Mouse (Mus musculus) intestine, postnatal 0 days (tissue): ENCODE measurements around the gene Ebf1. TPM values are rescaled to one million over a fixed set of nuclear protein-coding genes. Genes with fewer than 3 reads are reported as not detected.

Experiments used
- ATAC-seq: fragments of 200-750 bp; cut with Nextera tagmentation; 2 replicates; pipeline ENCODE4 v1.8.0; 2017; ENCODE audit warnings: mild to moderate bottlenecking, moderate TSS enrichment, moderate library complexity
- H3K27ac ChIP-seq: fragments of 300-500 bp; sonication (generic); 2 replicates; pipeline ENCODE4 v1.5.1; 2014; ENCODE audit warnings: mild to moderate bottlenecking, low read depth, low read length, moderate library complexity
- H3K27me3 ChIP-seq: fragments of 300-500 bp; sonication (generic); replicated peaks from 2 replicates; pipeline ENCODE4 v1.6.1; 2014; ENCODE audit warnings: low read length, mixed read lengths; ENCODE audit not compliant: control insufficient read depth, insufficient read depth
- H3K36me3 ChIP-seq: fragments of 300-500 bp; sonication (generic); 2 replicates; pipeline ENCODE4 v1.6.1; 2014; ENCODE audit warnings: mild to moderate bottlenecking, moderate library complexity; ENCODE audit not compliant: control insufficient read depth, insufficient read depth
- H3K4me1 ChIP-seq: fragments of 300-500 bp; sonication (generic); replicated peaks from 2 replicates; pipeline ENCODE4 v1.6.1; 2014; ENCODE audit warnings: antibody characterized with exemption, low read length, mixed read lengths; ENCODE audit not compliant: control insufficient read depth, insufficient read depth
- H3K4me2 ChIP-seq: fragments of 300-500 bp; sonication (generic); replicated peaks from 2 replicates; pipeline ENCODE4 v1.6.1; 2014; ENCODE audit warnings: low read depth, mild to moderate bottlenecking, moderate library complexity
- H3K4me3 ChIP-seq: fragments of 300-500 bp; sonication (generic); 2 replicates; pipeline ENCODE4 v1.5.1; 2014; ENCODE audit warnings: low read depth, low read length
- H3K9ac ChIP-seq: fragments of 300-500 bp; sonication (generic); 2 replicates; pipeline ENCODE4 v1.6.1; 2014; ENCODE audit warnings: mild to moderate bottlenecking, low read depth, low read length
- H3K9me3 ChIP-seq: fragments of 300-500 bp; sonication (generic); 2 replicates; pipeline ENCODE4 v1.6.1; 2016; ENCODE audit warnings: mixed run types; ENCODE audit not compliant: control insufficient read depth
- CTCF ChIP-seq: sonication (generic); IDR thresholded peaks from 2 replicates; pipeline ENCODE4 v1.5.1; 2016; ENCODE audit warnings: low read depth, mild to moderate bottlenecking, control low read depth, antibody characterized with exemption, moderate library complexity
- WGBS: fragments of 180-500 bp; shearing (Covaris S2); extraction: QIAGEN DNeasy Blood & Tissue Kit; methylation state at CpG from one replicate; pipeline ENCODE4 v1.1.7; 2014; 5-methylcytosine and 5-hydroxymethylcytosine counted together
- polyA plus RNA-seq: library from polyadenylated mRNA; unstranded; fragments of >200 nt; fragmentation: Nextera tagmentation; extraction: Ambion mirVana; gene quantifications from 2 replicates; pipeline ENCODE4 v1.2.1, GENCODE M21; 2015

Ebf1 gene
- polyA plus RNA-seq, 1 experiment from 2014 or later: 4.0 TPM

- no peak overlapping the region for H3K4me3 ChIP-seq
- no peaks in the 10 kb centered on the region for H3K27me3 ChIP-seq
- no peaks in the 10 kb centered on the region for H3K9me3 ChIP-seq
- no peak overlapping the region for H3K9ac ChIP-seq
- H3K36me3 ChIP-seq: no peaks in the 10 kb centered on the region
- H3K4me2 ChIP-seq: no peak overlapping the region
- no peaks in the 10 kb centered on the region for H3K4me1 ChIP-seq
- no peak for TF ChIP-seq CTCF
- 88% methylated on average over 7 of the region's 7 CpGs for WGBS
- H3K27ac ChIP-seq: no peak overlapping the region
- no peak for ATAC-seq
Measured at GRCm38 (mm10) chr11:44900496-44900895, 283.4 kb downstream of the Ebf1 start.

GRCm38 (mm10) chr11:44901715-44902114 is 284.6 kb downstream of the Ebf1 start:
- H3K27me3 ChIP-seq: no peaks in the 10 kb centered on the region
- no peak overlapping the region for H3K9ac ChIP-seq
- no peaks in the 10 kb centered on the region for H3K4me1 ChIP-seq
- WGBS: 66% methylated on average over 2 of the region's 2 CpGs
- no peaks in the 10 kb centered on the region for H3K36me3 ChIP-seq
- H3K27ac ChIP-seq: no peak overlapping the region
- no peak for TF ChIP-seq CTCF
- H3K9me3 ChIP-seq: no peaks in the 10 kb centered on the region
- no peak for ATAC-seq
- no peak overlapping the region for H3K4me2 ChIP-seq
- no peak overlapping the region for H3K4me3 ChIP-seq

- no peak overlapping the region for H3K9ac ChIP-seq
- no peak for TF ChIP-seq CTCF
- no peak overlapping the region for H3K4me3 ChIP-seq
- H3K4me1 ChIP-seq: no peaks in the 10 kb centered on the region
- WGBS: 38% methylated on average over 6 of the region's 6 CpGs
- no peak overlapping the region for H3K27ac ChIP-seq
- ATAC-seq: no peak
- H3K9me3 ChIP-seq: no peaks in the 10 kb centered on the region
- H3K4me2 ChIP-seq: no peak overlapping the region
- no peaks in the 10 kb centered on the region for H3K27me3 ChIP-seq
- H3K36me3 ChIP-seq: no peaks in the 10 kb centered on the region
Measured at GRCm38 (mm10) chr11:44902165-44902564, 285.0 kb downstream of the Ebf1 start.

GRCm38 (mm10) chr11:44904121-44904520 is 287.0 kb downstream of the Ebf1 start:
- 40% methylated on average over 9 of the region's 9 CpGs for WGBS
- Histone ChIP-seq H3K4me1 (no peaks in the 10 kb centered on the region), H3K27me3 (no peaks in the 10 kb centered on the region), H3K4me2 (no peak overlapping the region), H3K9me3 (no peaks in the 10 kb centered on the region), H3K9ac (no peak overlapping the region), H3K36me3 (no peaks in the 10 kb centered on the region), H3K4me3 (no peak overlapping the region), H3K27ac (no peak overlapping the region)
- ATAC-seq: no peak
- no peak for TF ChIP-seq CTCF

- no peak for TF ChIP-seq CTCF
- no peak overlapping the region for H3K4me3 ChIP-seq
- H3K4me2 ChIP-seq: no peak overlapping the region
- no peaks in the 10 kb centered on the region for H3K9me3 ChIP-seq
- no peak overlapping the region for H3K27ac ChIP-seq
- 40% methylated on average over 5 of the region's 5 CpGs for WGBS
- no peaks in the 10 kb centered on the region for H3K4me1 ChIP-seq
- H3K9ac ChIP-seq: no peak overlapping the region
- no peaks in the 10 kb centered on the region for H3K27me3 ChIP-seq
- no peaks in the 10 kb centered on the region for H3K36me3 ChIP-seq
- ATAC-seq: no peak
Measured at GRCm38 (mm10) chr11:44906456-44906855, 289.3 kb downstream of the Ebf1 start.

GRCm38 (mm10) chr11:44911765-44912164 is 294.6 kb downstream of the Ebf1 start:
- H3K36me3 ChIP-seq: no peaks in the 10 kb centered on the region
- ATAC-seq: no peak
- no peak for TF ChIP-seq CTCF
- no peaks in the 10 kb centered on the region for H3K27me3 ChIP-seq
- no peak overlapping the region for H3K27ac ChIP-seq
- 46% methylated on average over 1 of the region's 1 CpGs for WGBS
- no peaks in the 10 kb centered on the region for H3K9me3 ChIP-seq
- no peaks in the 10 kb centered on the region for H3K4me1 ChIP-seq
- no peak overlapping the region for H3K4me2 ChIP-seq
- no peak overlapping the region for H3K4me3 ChIP-seq
- no peak overlapping the region for H3K9ac ChIP-seq

- no peaks in the 10 kb centered on the region for H3K36me3 ChIP-seq
- H3K9me3 ChIP-seq: no peaks in the 10 kb centered on the region
- no peaks in the 10 kb centered on the region for H3K4me1 ChIP-seq
- TF ChIP-seq CTCF: no peak
- no peak overlapping the region for H3K9ac ChIP-seq
- 81% methylated on average over 5 of the region's 5 CpGs for WGBS
- H3K27me3 ChIP-seq: 0 out of 2 replicates have a peak, but pooled peaks cover 3% of the 10 kb centered on the region
- no peak overlapping the region for H3K27ac ChIP-seq
- ATAC-seq: no peak
- H3K4me2 ChIP-seq: no peak overlapping the region
- no peak overlapping the region for H3K4me3 ChIP-seq
Measured at GRCm38 (mm10) chr11:44913806-44914205, 296.7 kb downstream of the Ebf1 start.
